Mouse (Mus musculus): ENCODE results near the gene Krt7. TPM values are rescaled to one million over a fixed set of nuclear protein-coding genes. Genes with fewer than 3 reads are reported as not detected.

Gene Krt7
- polyA plus RNA-seq, 1 experiment from 2014 or later: 131 TPM

- H3K4me2 ChIP-seq (replicated peaks; ENCODE audit: low read depth, low read length): no peak overlapping the region
- no peaks in the 10 kb centered on the region for H3K4me1 ChIP-seq (ENCODE audit: control insufficient read depth, insufficient read depth, low read length)
- H3K9ac ChIP-seq (replicated peaks; ENCODE audit: low read depth, low read length): no peak overlapping the region
- H3K27me3 ChIP-seq (ENCODE audit: control insufficient read depth, insufficient read depth, low read length): no peaks in the 10 kb centered on the region
- no peaks in the 10 kb centered on the region for H3K36me3 ChIP-seq (ENCODE audit: control insufficient read depth, insufficient read depth, low read length)
- whole genome bisulfite sequencing: 55% methylated on average over 16 of the region's 16 CpGs
- no peak overlapping the region for H3K4me3 ChIP-seq (ENCODE audit: low read depth, low read length)
- H3K9me3 ChIP-seq (ENCODE audit: control insufficient read depth, low read depth, low read length): no peaks in the 10 kb centered on the region
- H3K27ac ChIP-seq (ENCODE audit: low read length): no peak overlapping the region
- ATAC-seq (ENCODE audit: insufficient number of reproducible peaks, insufficient read depth, low FRiP score, low read depth): no peak
These were observed 47.6 kb downstream of the Krt7 start for GRCm38 (mm10) chr15:101458361-101458930.

DNA sequence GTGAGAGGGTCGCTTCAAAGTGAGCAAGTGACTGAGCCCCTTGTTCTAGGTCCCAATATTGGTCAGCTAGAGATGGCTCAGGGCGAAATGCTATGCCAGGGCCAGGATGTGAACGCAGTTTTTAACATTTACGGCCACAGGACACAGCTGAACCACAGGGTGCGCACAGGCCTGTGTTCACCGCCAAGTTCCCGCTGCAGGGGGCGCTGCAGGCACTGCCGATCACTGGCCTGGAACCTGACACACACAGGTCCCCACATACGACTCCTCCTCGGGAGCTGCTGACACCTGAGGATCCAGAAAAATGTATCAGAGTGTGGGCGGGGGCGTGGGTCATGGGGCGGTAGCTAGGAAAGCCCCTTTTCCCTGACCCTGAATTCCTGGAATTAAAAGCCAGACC lies 48.4 kb downstream of the Krt7 start:
- no peak for ATAC-seq (ENCODE audit: insufficient number of reproducible peaks, insufficient read depth, low FRiP score, low read depth)
- WGBS: 67% methylated on average over 14 of the region's 14 CpGs
- H3K36me3 ChIP-seq (ENCODE audit: control insufficient read depth, insufficient read depth, low read length): no peaks in the 10 kb centered on the region

DNA sequence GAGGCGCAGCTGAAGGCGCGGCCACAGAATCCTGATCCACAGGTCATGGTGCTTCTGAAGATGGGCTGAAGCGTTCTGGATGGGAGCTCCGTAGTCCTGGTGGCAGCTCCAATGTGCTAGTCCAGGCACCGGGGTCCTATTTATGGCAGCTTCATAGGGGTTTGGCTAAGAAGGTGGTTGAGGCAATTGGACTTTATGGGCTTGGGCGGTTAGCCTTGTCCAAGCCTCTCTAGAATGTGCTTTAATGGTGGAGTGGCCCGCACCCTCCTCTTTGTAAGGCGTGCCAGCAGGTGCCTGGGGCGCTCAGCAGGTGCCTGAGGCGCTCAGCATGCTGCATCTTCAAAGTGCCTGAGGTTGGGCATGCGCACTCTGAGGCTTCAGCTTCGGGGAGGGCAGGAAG lies 52.8 kb downstream of the Krt7 start, which contains the start of gene Krt81:
Gene Krt81 (minus strand): TSS at position 101 of the 400 bp plus-strand sequence.
- 83% methylated on average over 13 of the region's 13 CpGs for WGBS
- H3K4me1 ChIP-seq (ENCODE audit: control insufficient read depth, insufficient read depth, low read length): no peaks in the 10 kb centered on the region
- no peak within 1 kb of the TSS for H3K4me2 ChIP-seq (replicated peaks; ENCODE audit: low read depth, low read length)
- H3K9me3 ChIP-seq (ENCODE audit: control insufficient read depth, low read depth, low read length): no peaks in the 10 kb centered on the region
- ATAC-seq (ENCODE audit: insufficient number of reproducible peaks, insufficient read depth, low FRiP score, low read depth): no peak
- H3K4me3 ChIP-seq (ENCODE audit: low read depth, low read length): no peak within 1 kb of the TSS
- H3K36me3 ChIP-seq (ENCODE audit: control insufficient read depth, insufficient read depth, low read length): no peaks in the 10 kb centered on the region
- no peak within 1 kb of the TSS for H3K9ac ChIP-seq (replicated peaks; ENCODE audit: low read depth, low read length)
- H3K27ac ChIP-seq (ENCODE audit: low read length): no peak within 1 kb of the TSS
- no peaks in the 10 kb centered on the region for H3K27me3 ChIP-seq (ENCODE audit: control insufficient read depth, insufficient read depth, low read length)

More for the DNA sequence above, 48.4 kb downstream of the Krt7 start:
- Histone ChIP-seq H3K4me3 (ENCODE audit: low read depth, low read length) (no peak overlapping the region), H3K9ac (replicated peaks; ENCODE audit: low read depth, low read length) (no peak overlapping the region), H3K9me3 (ENCODE audit: control insufficient read depth, low read depth, low read length) (no peaks in the 10 kb centered on the region), H3K27ac (ENCODE audit: low read length) (no peak overlapping the region), H3K4me1 (ENCODE audit: control insufficient read depth, insufficient read depth, low read length) (no peaks in the 10 kb centered on the region), H3K4me2 (replicated peaks; ENCODE audit: low read depth, low read length) (no peak overlapping the region), H3K27me3 (ENCODE audit: control insufficient read depth, insufficient read depth, low read length) (no peaks in the 10 kb centered on the region)

- Histone ChIP-seq H3K4me1 (ENCODE audit: control insufficient read depth, insufficient read depth, low read length) (no peaks in the 10 kb centered on the region), H3K27me3 (ENCODE audit: control insufficient read depth, insufficient read depth, low read length) (no peaks in the 10 kb centered on the region), H3K9ac (replicated peaks; ENCODE audit: low read depth, low read length) (no peak overlapping the region), H3K27ac (ENCODE audit: low read length) (no peak overlapping the region), H3K36me3 (ENCODE audit: control insufficient read depth, insufficient read depth, low read length) (no peaks in the 10 kb centered on the region), H3K9me3 (ENCODE audit: control insufficient read depth, low read depth, low read length) (no peaks in the 10 kb centered on the region), H3K4me3 (ENCODE audit: low read depth, low read length) (no peak overlapping the region), H3K4me2 (replicated peaks; ENCODE audit: low read depth, low read length) (no peak overlapping the region)
- WGBS: 75% methylated on average over 4 of the region's 4 CpGs
- ATAC-seq (ENCODE audit: insufficient number of reproducible peaks, insufficient read depth, low FRiP score, low read depth): no peak
These were observed 58.2 kb downstream of the Krt7 start for GRCm38 (mm10) chr15:101469093-101469492.

DNA sequence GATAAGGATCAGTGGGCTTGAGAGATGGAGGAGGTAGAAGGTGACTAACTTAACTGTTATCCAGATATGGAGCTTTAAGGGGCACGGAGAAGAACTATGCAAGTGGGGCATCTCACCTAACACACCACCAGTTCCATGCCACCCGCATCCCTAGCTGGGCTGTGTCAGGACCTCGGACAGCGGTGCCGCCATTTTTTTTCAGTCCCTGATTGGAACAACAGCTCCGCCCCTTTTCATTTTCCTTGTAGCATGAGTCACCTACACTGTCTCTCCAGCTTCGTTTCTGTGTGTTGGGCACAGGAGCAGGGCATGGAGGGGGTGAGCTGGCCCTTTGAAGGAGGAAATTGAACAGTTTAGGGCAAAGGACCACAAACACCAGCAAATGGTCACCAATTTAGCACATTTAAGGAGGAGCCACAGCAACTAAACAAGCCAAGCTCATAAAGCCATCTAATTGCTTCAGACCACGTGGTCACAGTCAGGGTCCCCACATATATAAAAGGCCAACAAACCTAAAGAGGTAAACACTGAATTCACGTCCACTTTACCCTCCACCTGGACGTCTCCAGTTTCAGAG lies 62.2 kb downstream of the Krt7 start, which contains the start of gene Krt86:
Gene Krt86 (plus strand): TSS at position 527 of the 577 bp plus-strand sequence.
- no peaks in the 10 kb centered on the region for H3K9me3 ChIP-seq (ENCODE audit: control insufficient read depth, low read depth, low read length)
- no peak within 1 kb of the TSS for H3K4me3 ChIP-seq (ENCODE audit: low read depth, low read length)
- H3K27me3 ChIP-seq (ENCODE audit: control insufficient read depth, insufficient read depth, low read length): no peaks in the 10 kb centered on the region
- H3K36me3 ChIP-seq (ENCODE audit: control insufficient read depth, insufficient read depth, low read length): no peaks in the 10 kb centered on the region
- H3K4me1 ChIP-seq (ENCODE audit: control insufficient read depth, insufficient read depth, low read length): no peaks in the 10 kb centered on the region
- no peak within 1 kb of the TSS for H3K27ac ChIP-seq (ENCODE audit: low read length)
- H3K4me2 ChIP-seq (replicated peaks; ENCODE audit: low read depth, low read length): no peak within 1 kb of the TSS
- 26% methylated on average over 10 of the region's 10 CpGs for WGBS
- no peak for ATAC-seq (ENCODE audit: insufficient number of reproducible peaks, insufficient read depth, low FRiP score, low read depth)
- H3K9ac ChIP-seq (replicated peaks; ENCODE audit: low read depth, low read length): no peak within 1 kb of the TSS

DNA sequence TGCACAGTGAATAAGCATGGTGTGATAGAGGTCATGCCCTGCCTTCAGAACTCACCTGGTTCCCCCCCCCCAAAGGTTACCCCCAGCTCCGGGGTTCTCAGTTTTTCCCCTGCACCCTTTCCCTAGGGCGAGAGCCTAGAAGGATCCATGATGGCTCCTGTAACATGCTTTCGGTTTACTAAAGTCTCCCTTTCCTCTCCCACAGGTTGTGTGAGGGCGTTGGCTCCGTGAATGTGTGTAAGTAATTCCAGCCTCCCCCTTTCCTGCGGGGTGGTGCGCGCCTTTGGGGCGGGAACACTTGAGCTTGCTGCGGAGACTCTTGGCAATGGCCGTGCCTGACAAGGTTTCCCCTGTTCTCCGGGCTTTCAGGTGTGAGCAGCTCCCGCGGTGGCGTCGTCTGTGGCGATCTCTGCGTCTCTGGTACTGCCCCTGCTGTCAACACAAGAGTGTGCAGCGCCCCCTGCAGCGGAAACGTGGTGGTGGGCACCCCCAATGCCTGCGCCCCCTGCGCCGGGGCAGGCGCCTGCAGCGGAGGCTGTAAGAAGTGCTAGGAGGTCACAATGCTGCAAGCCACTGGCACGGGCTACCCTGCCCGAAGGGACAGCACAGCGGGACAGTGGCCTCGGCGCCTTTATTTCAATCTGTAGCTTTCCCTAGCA lies 68.3 kb downstream of the Krt7 start:
- Histone ChIP-seq H3K36me3 (ENCODE audit: control insufficient read depth, insufficient read depth, low read length) (no peaks in the 10 kb centered on the region), H3K9me3 (ENCODE audit: control insufficient read depth, low read depth, low read length) (no peaks in the 10 kb centered on the region), H3K4me3 (ENCODE audit: low read depth, low read length) (peak overlapping the region; percentile 13), H3K4me2 (replicated peaks; ENCODE audit: low read depth, low read length) (peak overlapping the region; percentile 40), H3K9ac (replicated peaks; ENCODE audit: low read depth, low read length) (no peak overlapping the region), H3K4me1 (ENCODE audit: control insufficient read depth, insufficient read depth, low read length) (0 out of 2 replicates have a peak, but pooled peaks cover 7% of the 10 kb centered on the region), H3K27ac (ENCODE audit: low read length) (no peak overlapping the region), H3K27me3 (ENCODE audit: control insufficient read depth, insufficient read depth, low read length) (no peaks in the 10 kb centered on the region)
- ATAC-seq (ENCODE audit: insufficient number of reproducible peaks, insufficient read depth, low FRiP score, low read depth): no peak
- WGBS: 7% methylated on average over 31 of the region's 31 CpGs

DNA sequence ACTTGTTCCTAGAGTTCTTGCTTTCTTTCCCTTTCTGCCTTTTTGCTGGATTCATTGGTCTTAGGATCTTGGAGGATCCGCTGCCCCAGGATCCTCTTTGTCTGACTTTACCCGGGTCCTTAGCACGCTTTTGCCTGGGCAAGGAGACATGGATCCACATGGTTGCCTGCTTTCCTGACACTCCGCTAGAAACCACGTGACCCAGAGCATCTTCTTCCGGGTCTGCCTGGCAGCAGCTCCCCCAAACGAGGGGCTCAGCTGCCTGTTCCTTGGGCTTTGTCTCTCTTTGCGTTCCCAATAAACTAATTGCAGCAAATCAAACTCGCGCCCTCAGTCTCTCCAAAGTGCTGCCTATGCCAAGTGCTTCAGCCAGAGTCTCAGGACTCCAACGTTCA lies 68.8 kb downstream of the Krt7 start:
- H3K36me3 ChIP-seq (ENCODE audit: control insufficient read depth, insufficient read depth, low read length): no peaks in the 10 kb centered on the region
- no peaks in the 10 kb centered on the region for H3K9me3 ChIP-seq (ENCODE audit: control insufficient read depth, low read depth, low read length)
- no peak overlapping the region for H3K27ac ChIP-seq (ENCODE audit: low read length)
- H3K4me2 ChIP-seq (replicated peaks; ENCODE audit: low read depth, low read length): peak overlapping the region; percentile 40
- no peak for ATAC-seq (ENCODE audit: insufficient number of reproducible peaks, insufficient read depth, low FRiP score, low read depth)
- H3K9ac ChIP-seq (replicated peaks; ENCODE audit: low read depth, low read length): no peak overlapping the region
- 36% methylated on average over 11 of the region's 11 CpGs for WGBS
- 0 out of 2 replicates have a peak, but pooled peaks cover 7% of the 10 kb centered on the region for H3K4me1 ChIP-seq (ENCODE audit: control insufficient read depth, insufficient read depth, low read length)
- H3K4me3 ChIP-seq (ENCODE audit: low read depth, low read length): peak overlapping the region; percentile 13
- H3K27me3 ChIP-seq (ENCODE audit: control insufficient read depth, insufficient read depth, low read length): no peaks in the 10 kb centered on the region
